Mouse (Mus musculus): Measurements from ENCODE around the gene Dnajc30.

- no peak for TF ChIP-seq POLR2A (IDR thresholded peaks at IDR 0.05; ENCODE audit: borderline replicate concordance, low read depth, low read length)
- TF ChIP-seq CTCF (IDR thresholded peaks at IDR 0.05; ENCODE audit: low read depth, low read length): no peak
Measured at GRCm38 (mm10) chr5:135100981-135101380, 37.0 kb downstream of the Dnajc30 start.
